Mouse (Mus musculus) macrophage (primary cell): ENCODE results near the gene Slc25a24. TPM values are rescaled to one million over a fixed set of nuclear protein-coding genes. Genes with fewer than 3 reads are reported as not detected.

Experiments
- H3K27ac ChIP-seq: fragments of 350-480 bp; formaldehyde crosslinking; 2 replicates; pipeline ENCODE4 v1.9.0; 2021
- H3K36me3 ChIP-seq: fragments of 350-480 bp; formaldehyde crosslinking; 2 replicates; pipeline ENCODE4 v1.9.0; 2021; ENCODE audit errors: inconsistent target
- H3K4me3 ChIP-seq: fragments of 350-480 bp; formaldehyde crosslinking; 2 replicates; pipeline ENCODE4 v1.9.0; 2021; ENCODE audit errors: inconsistent target
- H3K79me2 ChIP-seq: fragments of 350-480 bp; formaldehyde crosslinking; 2 replicates; pipeline ENCODE4 v1.9.0; 2021; ENCODE audit errors: inconsistent target
- WGBS: methylation state at CpG from one replicate; pipeline ENCODE4 v1.1.7; 2026; ENCODE audit warnings: inconsistent platforms; ENCODE audit not compliant: missing documents; 5-methylcytosine and 5-hydroxymethylcytosine counted together
- polyA plus RNA-seq: library from polyadenylated mRNA; stranded (reverse); fragments of 250-400 nt; gene quantifications from 3 replicates; pipeline ENCODE4 v1.2.4, GENCODE M21; 2018; ENCODE audit warnings: inconsistent platforms

Gene Slc25a24
- polyA plus RNA-seq, 1 experiment from 2014 or later: 37.5 TPM

DNA sequence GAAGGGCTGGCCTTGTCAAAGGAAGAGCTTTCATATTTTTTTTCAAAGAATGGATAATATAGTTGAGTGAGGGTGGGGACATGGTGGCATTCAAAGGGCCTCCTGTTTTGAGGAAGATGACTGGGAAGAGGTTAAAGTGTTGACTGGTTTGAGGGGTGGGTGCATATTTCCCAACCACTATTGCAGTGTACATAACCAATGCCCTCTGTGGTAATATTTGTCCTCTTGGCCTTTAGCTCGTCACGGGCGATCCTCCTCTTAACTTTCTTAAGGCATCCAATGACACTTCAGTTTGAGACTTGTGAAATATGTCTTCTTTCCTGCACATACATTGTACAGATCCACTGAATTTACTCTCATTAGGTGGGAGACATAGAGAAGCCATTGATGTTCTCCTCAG, 89.4 kb downstream of the Slc25a24 start:
- no peak overlapping the region for H3K27ac ChIP-seq
- 83% methylated on average over 3 of the region's 3 CpGs for WGBS
- no peaks in the 10 kb centered on the region for H3K79me2 ChIP-seq
- H3K4me3 ChIP-seq: no peak overlapping the region
- no peaks in the 10 kb centered on the region for H3K36me3 ChIP-seq

DNA sequence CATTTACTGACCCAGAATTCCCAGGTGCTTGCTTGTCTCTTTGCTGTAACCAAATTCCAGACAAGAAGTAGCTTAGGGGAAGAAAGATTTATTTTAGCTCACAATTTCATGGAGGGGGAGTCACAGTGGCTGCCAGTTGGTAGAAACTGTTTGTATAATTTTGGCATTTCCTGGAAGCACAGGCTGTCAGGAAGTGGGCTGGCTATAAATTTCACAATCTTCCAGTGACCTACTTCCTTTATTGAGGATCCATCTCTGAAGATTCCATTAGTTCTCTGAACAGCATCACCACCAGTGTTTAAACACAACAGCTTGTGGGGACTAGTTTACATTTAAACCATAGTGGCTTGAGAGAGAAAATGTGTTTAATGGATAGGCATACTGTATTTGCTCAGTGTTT, 93.4 kb downstream of the Slc25a24 start:
- H3K27ac ChIP-seq: no peak overlapping the region
- H3K79me2 ChIP-seq: no peaks in the 10 kb centered on the region
- no peaks in the 10 kb centered on the region for H3K36me3 ChIP-seq

More for the DNA sequence above, 93.4 kb downstream of the Slc25a24 start:
- H3K4me3 ChIP-seq: no peak overlapping the region

Other genes with a start within 250 kb of the Slc25a24 start
- 0.12 to 0.16 TPM (median 0.13 TPM) in 3 replicates for gene Fndc7, start 233.1 kb upstream of the Slc25a24 start, polyA plus RNA-seq
- gene Prpf38b, start 211.4 kb upstream of the Slc25a24 start, polyA plus RNA-seq: 42.7 to 154 TPM (median 82.2 TPM) in 3 replicates
- gene Henmt1, start 183.3 kb upstream of the Slc25a24 start, polyA plus RNA-seq: not detected in 3 replicates
- not detected in 3 replicates for gene Gm9857, start 182.7 kb upstream of the Slc25a24 start, polyA plus RNA-seq
- 22.5 to 30.1 TPM (median 22.8 TPM) in 3 replicates for gene Fam102b, start 95.5 kb upstream of the Slc25a24 start, polyA plus RNA-seq
- gene Slc25a54, start 42.7 kb upstream of the Slc25a24 start, polyA plus RNA-seq: not detected in 3 replicates
- gene Vav3, start 217.5 kb downstream of the Slc25a24 start, polyA plus RNA-seq: 29.8 to 56.3 TPM (median 48.5 TPM) in 3 replicates